Mouse (Mus musculus): ENCODE measurements around the gene Kdm1a.

GRCm38 (mm10) chr4:136605756-136606485 lies 3.4 kb upstream of the Kdm1a start:
- TF ChIP-seq TAL1 (IDR thresholded peaks at IDR 0.05; ENCODE audit: low read length) = no peak
- TF ChIP-seq GATA1 (IDR thresholded peaks at IDR 0.05; ENCODE audit: low read length) = no peak
